Mouse (Mus musculus): ENCODE results near the gene Tshz2. TPM values are rescaled to one million over a fixed set of nuclear protein-coding genes. Genes with fewer than 3 reads are reported as not detected.

Gene Tshz2
- total and polyA plus RNA-seq, 3 experiments = 16.3 to 50.9 (median 50.7) TPM

DNA sequence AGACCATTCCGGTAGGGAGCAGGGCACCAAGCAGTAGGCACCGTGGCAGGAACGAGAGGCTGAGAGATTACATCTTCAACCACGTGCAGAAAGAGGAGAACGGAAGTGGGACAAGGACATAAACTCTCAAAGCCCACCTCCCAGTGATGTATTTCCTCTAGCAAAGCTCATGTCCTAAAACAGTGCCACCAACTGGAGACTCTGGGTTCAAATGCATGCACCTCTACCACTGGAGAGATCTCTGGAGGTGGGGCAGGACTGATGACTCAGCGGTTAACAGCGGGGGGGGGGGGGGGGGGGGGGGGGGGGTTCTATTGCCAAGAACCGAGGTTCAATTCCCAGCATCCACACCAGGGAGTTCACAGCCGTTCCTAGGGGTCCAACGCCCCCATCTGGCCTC lies 410.5 kb downstream of the Tshz2 start:
- DNase-seq = no peak

DNA sequence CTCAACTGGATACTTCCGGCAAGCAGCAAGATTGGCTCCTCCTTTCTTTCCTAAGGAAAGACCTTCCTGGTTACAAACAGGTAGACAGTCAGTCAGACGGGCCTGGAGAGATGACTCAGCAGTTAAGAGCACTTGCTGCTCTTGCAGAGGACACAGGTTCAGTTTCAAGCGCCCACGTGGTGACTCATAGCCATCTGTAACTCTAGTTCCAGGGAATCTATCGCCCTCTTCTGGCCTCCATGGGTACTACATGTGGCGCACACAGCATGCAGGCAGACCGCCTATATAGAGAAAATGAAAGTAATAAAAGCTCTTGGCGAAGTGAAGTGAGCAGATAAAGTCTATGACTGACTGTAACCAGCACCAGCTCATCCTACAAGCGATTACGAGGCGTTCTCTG lies 413.1 kb downstream of the Tshz2 start:
- no peak for DNase-seq

DNA sequence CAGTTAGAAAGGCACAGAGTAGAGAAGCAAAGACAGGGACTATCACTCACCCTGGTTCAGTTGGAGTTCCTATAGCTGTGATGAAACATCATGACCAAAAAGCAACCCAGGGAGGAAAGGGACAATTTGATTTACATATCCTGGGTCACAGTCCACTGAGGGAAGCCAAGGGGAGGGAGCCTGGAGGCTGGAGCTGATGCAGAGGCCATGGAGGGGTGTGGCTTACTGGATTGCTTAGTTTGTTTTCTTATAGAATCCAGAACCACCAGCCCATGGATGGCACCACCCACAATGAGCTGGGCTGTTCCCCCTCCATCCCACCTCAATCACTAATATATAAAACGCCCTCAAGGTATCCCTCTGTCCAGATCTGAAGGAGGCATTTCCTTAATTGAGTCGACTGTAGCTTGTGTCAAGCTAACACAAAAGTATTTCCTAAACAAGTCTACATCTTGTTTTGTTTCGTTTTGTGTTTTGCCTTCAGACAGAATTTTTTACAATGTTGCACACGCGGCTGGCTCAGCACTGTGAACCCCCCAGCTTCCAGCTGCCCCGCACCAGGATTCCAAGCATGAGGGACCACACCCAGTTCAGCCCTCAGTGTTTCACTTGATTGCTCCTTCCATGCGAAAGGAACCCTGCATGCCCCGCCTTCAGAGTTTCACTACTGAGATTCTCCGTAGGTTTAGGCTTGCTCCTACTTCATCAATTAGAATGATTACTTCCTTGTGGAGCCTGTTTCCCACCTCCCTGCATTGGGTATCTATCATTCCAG lies 413.7 kb downstream of the Tshz2 start:
- no peak for DNase-seq

DNA sequence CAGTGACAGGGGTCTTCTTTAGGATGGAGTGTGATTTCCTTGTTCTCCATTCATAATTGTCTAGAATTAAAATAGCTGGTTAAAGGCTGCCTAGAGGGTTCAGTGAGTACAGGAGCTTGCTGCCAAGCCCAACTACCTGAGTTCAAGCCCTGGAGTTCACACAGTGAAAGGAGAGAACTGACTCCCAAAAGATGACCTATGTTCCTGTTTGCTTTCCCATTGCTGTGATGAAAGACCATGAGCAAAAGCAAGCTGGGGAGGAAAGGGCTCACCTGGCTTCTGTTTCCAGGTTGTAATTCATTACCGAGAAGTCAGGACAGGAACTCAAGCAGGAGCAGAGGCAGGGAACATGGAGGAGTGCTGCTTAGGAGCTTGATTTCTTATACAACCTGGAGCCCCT lies 416.0 kb downstream of the Tshz2 start:
- no peak for DNase-seq

DNA sequence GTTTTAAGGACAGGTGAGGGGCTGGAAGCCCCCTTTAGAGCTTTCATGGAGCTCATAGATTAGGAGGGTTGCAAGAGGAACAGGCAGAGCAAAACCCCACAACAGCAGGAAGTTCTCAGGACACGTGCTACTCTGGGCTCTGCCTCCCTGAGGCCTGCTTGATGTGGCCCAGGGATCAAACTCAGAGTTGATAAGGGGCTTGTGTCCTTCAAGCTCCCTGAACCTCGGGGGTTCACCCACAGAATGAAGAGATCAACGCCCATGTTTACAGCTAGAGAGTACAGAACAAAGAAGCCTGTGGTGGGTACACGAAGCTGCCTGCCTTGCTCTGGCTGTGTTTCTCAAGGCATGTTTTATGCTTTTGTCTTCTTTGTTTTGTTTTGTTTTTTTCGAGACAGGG lies 417.8 kb downstream of the Tshz2 start:
- no peak for DNase-seq

GRCm38 (mm10) chr2:170051441-170051840 lies 418.6 kb downstream of the Tshz2 start:
- no peak for DNase-seq

DNA sequence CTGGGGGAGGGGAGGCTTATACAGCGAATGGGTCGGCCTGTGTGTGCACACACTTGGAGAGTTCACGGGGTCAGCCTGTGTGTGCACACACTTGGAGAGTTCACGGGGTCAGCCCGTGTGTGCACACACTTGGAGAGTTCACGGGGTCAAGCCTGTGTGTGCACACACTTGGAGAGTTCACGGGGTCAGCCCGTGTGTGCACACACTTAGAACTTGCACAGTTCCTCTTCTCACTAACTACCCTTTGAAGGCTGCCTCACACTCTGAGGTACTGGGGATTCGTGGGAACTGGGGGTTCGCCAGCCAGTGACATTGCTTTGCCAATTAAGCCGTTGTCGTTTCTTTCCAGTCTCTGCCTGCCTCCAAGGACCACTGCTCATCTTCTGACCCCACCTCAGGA lies 422.1 kb downstream of the Tshz2 start:
- no peak for DNase-seq

- DNase-seq = peak; percentile 16
Measured at GRCm38 (mm10) chr2:170055413-170055812, 422.6 kb downstream of the Tshz2 start.

- no peak for DNase-seq
Measured at GRCm38 (mm10) chr2:170058774-170059173, 426.0 kb downstream of the Tshz2 start.

GRCm38 (mm10) chr2:170060066-170060465 lies 427.3 kb downstream of the Tshz2 start:
- DNase-seq = no peak

GRCm38 (mm10) chr2:170062378-170062777 lies 429.6 kb downstream of the Tshz2 start:
- DNase-seq = no peak

- DNase-seq = peak; percentile 8
Measured at GRCm38 (mm10) chr2:170069976-170070375, 437.2 kb downstream of the Tshz2 start.

DNA sequence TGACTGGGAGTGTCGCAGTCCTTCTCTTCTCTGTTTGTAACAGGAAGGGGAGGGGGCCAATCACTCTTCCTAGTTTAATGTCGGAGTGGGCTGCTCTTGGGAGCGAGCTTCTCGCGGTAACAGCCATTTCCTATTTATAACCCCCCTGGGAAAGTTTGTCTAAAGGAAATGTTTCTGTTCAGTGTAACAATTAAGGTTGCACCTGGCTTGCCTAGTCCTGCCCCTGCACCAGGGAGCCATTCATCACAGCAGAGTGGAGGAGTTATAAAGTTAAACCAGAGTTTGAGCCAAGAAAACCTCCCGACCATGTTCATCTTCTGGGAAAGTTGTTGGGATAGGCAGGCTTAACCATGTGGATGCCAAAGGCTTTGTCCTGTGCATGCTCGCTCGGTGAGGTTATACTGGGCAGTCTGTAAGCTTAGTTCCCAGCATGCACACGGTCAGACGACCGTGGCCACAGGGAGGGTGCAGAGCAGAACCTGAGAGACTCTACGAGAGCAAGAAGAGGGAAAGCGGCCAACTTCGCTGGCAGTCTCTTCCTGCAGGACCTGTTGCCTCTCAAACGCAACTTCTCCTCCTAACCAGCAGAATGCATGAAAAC lies 437.9 kb downstream of the Tshz2 start:
- peak; percentile 10 for DNase-seq

DNA sequence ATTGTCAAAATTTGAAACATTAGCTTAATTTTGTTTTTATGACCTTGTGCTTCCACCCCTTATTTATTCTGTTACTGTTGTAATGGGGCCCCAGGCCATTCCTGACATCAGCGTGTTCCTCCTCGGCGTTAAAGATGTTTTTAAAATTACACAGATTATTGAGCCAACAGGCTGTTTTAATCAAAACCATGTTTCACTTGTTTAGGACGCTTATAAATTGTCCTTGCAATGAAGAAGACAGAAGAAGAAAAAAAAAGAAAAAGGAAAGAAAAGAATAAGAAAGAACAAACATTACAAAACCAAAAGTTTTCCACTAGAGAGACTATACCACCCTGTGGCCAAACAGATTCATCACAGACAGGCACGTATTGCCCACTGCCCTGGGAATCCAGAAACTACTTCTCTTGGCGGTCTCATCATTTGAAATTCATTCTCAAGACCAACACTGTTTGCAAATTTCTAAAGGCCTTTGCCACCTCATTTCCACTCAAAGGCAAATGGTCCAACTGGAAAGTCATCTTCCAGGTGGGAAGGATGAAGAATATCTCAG lies 444.2 kb downstream of the Tshz2 start:
- DNase-seq = no peak

GRCm38 (mm10) chr2:170078041-170078440 lies 445.2 kb downstream of the Tshz2 start:
- DNase-seq = no peak

DNA sequence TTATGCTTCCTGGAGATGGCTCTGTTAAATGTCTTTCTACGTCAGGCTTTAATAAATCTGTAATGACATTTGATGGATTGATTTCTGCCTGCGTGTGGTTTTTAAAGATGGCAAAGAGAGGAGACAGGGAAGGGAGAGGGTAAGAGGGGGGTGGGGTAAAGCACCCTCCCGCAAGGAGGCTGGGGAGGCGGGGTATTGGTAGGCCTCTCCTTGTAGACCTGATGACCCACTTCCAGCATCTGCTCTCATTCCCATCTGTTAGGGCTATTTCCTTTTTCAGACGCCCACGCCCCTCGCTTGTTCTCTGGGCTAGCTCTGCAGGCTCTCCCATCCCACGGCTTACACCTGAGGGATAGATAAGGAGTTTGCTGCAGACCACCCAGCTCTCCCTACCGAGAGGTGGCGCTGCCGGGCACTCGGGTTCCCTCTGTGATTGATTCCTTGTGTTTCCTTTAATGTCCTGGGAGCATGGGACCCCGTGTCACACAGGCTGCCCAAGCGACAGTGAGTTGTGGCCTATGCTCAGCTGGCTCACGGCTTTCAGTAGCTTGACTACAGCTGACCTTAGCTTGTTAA lies 445.7 kb downstream of the Tshz2 start:
- DNase-seq = no peak

DNA sequence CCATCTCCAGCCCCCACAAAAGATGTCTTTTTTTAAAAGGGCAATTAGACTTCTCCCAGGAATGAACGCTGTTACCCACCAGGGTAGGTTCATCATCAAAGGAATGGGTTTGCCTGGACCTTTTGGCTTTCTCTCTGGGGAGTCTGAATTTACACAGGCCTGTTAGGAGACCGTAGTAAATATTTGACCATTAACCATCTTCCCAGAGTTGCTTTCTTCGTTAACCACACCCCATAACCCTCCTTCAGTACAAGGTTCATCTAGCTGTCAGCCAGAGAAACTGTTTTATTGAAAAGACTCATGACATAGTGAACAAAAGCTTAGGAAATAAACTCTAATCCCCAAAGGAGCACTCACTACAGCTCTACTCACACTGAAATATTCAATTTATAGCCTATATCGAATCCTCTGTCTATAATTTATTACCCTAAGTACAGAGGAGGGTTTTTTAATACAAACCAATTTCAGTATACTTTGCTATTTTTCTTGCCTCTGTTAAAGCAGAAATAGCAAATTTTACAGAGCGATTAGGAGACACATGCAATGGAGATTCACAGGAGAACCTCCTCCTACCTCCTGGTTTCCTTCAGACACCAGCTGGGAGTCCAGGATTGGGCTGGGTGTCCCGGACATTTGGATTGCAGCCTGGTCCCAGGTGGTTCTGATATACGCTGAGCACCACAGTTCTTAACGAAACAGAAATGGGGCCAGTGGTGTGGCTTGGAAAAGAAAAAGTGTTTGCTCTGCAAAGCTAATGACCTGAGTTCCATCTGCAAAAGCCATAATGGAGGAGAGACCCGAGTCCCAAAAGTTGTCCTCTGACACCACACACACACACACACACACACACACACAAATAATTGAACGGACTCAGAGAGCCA lies 459.0 kb downstream of the Tshz2 start:
- DNase-seq = no peak

DNA sequence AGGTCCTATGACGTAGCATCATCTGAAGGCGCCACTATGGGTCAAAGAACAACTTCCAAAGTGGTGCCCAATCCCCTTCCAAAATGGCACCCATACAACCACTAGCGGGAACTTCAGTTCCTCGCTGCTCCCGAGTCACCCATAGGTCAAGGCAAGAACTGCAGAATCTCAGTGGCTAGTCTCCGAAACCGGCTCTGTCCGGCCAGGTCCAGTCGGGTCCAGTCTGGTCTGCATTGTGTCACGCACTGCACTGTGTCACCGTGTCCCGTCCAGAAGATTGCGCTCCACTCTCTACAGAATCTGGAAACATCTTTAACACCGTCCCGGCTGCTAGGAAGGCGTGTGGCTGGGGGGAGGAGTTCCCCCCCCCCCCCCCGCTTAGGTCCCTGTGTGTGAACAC lies 461.4 kb downstream of the Tshz2 start:
- no peak for DNase-seq

- no peak for DNase-seq
Measured at GRCm38 (mm10) chr2:170094871-170095270, 462.1 kb downstream of the Tshz2 start.

DNA sequence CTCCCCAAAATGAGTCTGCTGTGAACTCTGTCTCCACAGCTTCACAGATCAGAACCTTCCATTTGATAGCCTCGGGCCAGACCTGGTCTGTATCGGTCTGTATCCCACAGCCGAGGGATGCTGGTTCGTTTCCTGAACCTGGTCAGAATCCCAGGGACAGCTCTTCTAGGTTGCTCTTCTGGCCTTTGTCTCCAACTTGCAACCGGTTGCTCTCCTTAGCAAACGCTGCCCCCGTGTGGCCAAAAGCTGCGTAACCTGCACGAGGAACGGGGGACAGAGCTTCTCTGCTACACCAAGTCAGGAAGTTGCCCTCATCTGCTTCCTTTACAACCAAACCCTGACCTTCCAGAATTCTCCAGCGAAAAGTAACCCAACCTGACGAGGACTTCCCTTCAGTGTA lies 468.3 kb downstream of the Tshz2 start:
- DNase-seq = peak; percentile 91

DNA sequence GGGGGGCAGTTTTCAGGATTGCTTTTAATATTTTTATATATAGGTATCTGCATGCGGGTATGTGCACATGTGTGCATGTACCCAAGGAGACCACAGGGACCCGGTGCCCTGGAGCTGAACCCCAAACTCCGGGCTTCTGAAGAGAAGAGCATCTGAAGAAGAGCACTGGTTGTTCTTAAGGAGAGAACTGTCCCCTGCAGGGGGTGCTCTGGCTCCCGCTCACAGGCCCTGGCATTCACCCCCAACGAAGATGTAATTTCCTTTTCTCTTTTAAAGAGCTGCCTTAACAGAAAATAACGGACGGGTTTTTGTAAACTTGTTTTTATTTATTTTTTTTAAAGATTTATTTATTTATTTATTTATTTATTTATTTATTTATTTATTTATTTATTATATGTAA lies 469.1 kb downstream of the Tshz2 start:
- DNase-seq = no peak

DNA sequence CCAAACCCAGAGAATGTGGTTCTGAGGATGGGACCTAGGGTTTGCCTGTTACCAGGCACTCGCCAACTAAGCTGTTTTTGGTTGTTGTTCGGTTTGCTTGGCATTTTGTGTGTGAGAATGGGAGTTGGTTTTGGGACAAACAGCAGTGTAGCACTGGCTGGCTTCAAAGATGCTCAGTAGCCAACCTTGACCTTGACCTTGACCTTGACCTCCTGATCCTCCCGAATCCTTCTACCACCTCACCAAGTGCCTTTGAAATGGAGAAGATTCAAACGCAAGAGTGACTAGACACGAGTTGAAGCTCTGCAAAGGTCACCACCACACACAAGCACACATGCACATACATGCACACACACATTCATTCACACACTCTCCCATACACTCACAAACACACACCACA lies 470.5 kb downstream of the Tshz2 start:
- DNase-seq = no peak

Measured in adrenal gland, adult 2 months (tissue).